Mouse (Mus musculus): Measurements from ENCODE around the gene Crybg2. TPM values are rescaled to one million over a fixed set of nuclear protein-coding genes. Genes with fewer than 3 reads are reported as not detected.

Crybg2 gene
- total RNA-seq, 2 experiments from 2014 or later = 0.08 TPM; not detected in 1

Other genes starting within 250 kb of the Crybg2 start
- 1 to 10 TPM; 4.4 to 6.2 TPM for gene Rps6ka1, start 173.0 kb upstream of the Crybg2 start, total RNA-seq (2021)
- gene Hmgn2, start 92.2 kb upstream of the Crybg2 start, total RNA-seq (2021) = 100 to 1,000 TPM; 106 to 113 TPM
- 10 to 100 TPM; 29.9 to 31.9 TPM for gene Dhdds, start 59.9 kb upstream of the Crybg2 start, total RNA-seq (2021)
- gene Lin28a, start 42.0 kb upstream of the Crybg2 start, total RNA-seq (2021) = not detected
- not detected for gene Zfp683, start 7.0 kb upstream of the Crybg2 start, total RNA-seq (2021)
- 10 to 100 TPM in 1 of 2 experiments, 1 to 10 TPM in 1; 5.8 to 20.9 TPM for gene Cd52, start 34.3 kb downstream of the Crybg2 start, total RNA-seq (2021)
- gene Ubxn11, start 41.8 kb downstream of the Crybg2 start, total RNA-seq (2021) = 1 to 10 TPM; 2.0 to 2.4 TPM
- 10 to 100 TPM; 34.0 to 42.8 TPM for gene Sh3bgrl3, start 68.0 kb downstream of the Crybg2 start, total RNA-seq (2021)
- gene Cep85, start 126.3 kb downstream of the Crybg2 start, total RNA-seq (2021) = 10 to 100 TPM; 40.4 to 41.9 TPM
- gene Gm7534, start 142.2 kb downstream of the Crybg2 start, total RNA-seq (2021) = not detected
- gene Catsper4, start 166.6 kb downstream of the Crybg2 start, total RNA-seq (2021) = not detected
- gene Cnksr1, start 177.6 kb downstream of the Crybg2 start, total RNA-seq (2021) = 1 to 10 TPM; 3.9 to 6.3 TPM
- gene E130218I03Rik, start 182.8 kb downstream of the Crybg2 start, total RNA-seq (2021) = not detected
- 1 to 10 TPM; 3.3 to 3.6 TPM for gene Zfp593, start 184.8 kb downstream of the Crybg2 start, total RNA-seq (2021)
- gene Gm30191, start 186.1 kb downstream of the Crybg2 start, total RNA-seq (2021) = not detected
- gene Grrp1, start 193.3 kb downstream of the Crybg2 start, total RNA-seq (2021) = 1 to 10 TPM; 5.1 to 6.3 TPM
- gene Pdik1l, start 227.1 kb downstream of the Crybg2 start, total RNA-seq (2021) = 1 to 10 TPM; 4.8 to 8.0 TPM